Mouse (Mus musculus): ENCODE data around the gene Fcnb. TPM values are rescaled to one million over a fixed set of nuclear protein-coding genes. Genes with fewer than 3 reads are reported as not detected.

The Fcnb gene
- polyA plus RNA-seq, 1 experiment from 2014 or later = 0.23 TPM

DNA sequence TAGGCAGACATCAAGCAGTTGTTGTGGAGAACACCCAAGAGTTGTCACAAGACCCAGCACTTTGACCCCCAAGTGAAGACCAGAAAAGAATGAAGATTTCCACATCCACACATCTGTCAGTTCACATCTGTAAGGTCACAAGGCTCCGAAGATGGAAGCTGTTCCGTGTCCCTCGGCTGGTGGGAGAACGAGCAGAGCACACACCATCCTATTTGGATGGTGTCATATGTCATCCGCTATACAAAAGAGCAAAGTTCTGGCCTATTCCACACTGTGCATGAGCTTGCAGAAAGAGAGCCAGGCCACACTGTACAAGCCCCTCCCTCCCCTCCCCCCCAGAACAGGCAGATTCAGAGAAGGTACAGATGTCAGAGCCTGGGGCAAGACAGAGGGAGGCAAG is 4.4 kb upstream of the Fcnb start:
- no peak for DNase-seq (ENCODE audit: low spot score)

DNA sequence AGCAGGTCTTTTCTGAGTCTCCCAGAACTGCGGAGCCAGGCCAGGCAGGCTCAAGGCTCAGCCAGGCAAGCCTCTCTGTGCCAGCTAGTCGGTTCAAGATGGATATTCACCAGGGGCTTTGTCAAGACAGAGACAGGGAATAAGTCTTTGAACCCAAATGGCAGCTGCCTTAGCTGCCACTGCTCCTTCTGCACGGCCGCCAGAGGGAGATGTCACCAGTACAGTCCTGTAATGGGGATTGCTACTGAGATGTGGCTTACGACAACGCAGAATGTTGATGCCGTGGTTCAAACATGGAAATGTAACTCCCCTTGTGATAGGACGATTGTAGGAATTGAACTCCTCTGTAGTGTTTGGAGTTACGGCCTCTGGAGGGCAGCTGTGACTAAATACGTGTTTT is 1.4 kb upstream of the Fcnb start:
- no peak for DNase-seq (ENCODE audit: low spot score)

DNA sequence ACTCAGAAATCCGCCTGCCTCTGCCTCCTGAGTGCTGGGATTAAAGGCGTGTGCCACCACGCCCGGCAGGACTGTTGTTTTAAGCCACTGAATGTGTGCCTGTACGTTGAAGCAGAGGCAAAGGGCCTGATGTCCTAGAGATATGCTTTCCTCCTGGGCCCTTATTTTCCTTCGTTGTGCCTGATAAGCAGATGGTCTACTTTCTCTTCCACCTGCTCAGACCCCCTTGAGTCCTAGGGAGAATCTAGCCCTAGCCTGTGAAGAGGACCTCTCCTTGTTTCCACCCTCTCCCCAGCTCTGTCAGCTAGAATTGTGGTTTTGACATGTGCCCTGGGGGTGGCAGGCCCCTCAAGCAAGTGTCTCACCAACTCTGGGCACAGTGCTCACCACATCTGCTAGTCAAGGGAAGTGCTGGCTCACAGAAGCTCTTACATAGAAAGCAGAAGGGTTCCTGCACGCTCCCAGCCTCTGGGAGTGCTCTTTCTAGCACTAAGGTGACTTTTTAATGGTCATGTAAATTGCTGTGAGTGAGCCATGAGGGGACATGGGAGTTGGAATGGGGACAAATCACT is 9.0 kb downstream of the Fcnb start:
- DNase-seq (ENCODE audit: low spot score) = no peak

DNA sequence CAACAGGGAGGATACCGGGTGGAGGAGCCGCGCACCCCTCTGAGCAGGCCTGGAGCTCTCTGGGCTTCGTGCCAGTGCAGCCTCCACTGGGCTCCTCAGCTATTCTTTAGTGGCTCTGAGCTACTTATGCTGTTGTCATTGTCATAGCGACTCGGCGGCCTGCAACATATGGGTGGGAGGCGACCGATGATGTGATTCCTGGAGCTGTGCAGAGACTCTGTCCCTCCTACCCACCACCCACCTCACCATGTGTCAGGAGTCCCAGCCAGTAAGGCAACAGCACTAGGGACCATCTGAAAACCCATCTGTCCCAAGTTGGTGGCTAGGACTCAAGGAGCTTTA is 16.2 kb downstream of the Fcnb start:
- no peak for DNase-seq (ENCODE audit: low spot score)

- no peak for DNase-seq (ENCODE audit: low spot score)
These were observed 16.7 kb downstream of the Fcnb start for GRCm38 (mm10) chr2:28067821-28068536.

- no peak for DNase-seq (ENCODE audit: low spot score)
These were observed 17.5 kb downstream of the Fcnb start for GRCm38 (mm10) chr2:28067175-28067574.

DNA sequence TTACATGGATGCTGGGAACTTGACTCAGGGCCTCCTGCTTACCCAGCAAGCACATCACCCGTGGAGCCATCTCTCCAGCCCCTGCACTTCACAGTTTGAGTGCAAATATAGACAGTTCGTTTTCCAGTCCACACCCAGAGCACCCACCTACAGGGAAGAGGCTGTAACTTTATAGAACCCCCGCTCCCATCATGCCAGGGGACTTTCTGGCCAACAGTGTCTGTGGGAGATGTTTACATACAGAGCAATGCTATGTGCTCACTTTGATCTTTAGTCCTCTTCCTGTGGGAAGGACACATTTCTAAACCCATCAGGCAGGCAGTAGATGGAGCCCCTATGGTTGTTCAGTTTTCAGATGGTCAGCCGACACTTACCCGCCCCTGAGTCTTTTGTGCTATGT is 18.0 kb downstream of the Fcnb start:
- DNase-seq (ENCODE audit: low spot score) = no peak

GRCm38 (mm10) chr2:28065081-28065651 is 19.5 kb downstream of the Fcnb start:
- no peak for DNase-seq (ENCODE audit: low spot score)

GRCm38 (mm10) chr2:28064339-28065080 is 20.2 kb downstream of the Fcnb start:
- no peak for DNase-seq (ENCODE audit: low spot score)

DNA sequence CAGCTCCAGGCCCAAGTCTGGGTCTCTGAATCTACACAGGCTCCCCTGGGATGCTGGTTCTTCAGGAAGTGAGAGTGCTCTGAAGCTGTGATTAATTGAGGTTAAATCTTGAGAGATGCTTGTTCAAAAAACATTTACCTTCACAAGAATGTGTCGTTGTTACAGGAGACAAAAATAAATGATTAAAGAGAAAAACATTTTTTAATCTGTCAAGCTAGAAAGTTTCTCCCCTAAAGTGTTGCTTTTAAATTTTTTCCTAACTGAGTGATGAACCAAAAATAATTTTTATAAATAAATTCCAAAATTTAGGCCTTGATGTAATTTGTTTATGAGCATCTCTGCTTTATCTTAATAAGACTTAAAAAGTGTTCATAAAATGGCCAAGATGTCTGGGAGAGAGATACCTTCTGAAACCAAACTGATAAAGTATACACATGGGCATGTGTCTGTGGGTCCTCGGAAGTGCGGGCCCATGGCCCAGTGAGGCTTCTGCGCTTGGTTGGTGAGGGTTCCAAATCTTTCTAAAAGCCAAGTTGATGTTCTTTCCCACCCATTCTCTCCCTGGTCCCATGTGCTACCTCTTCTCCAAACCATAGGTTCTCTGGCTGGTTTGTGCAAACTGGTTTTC is 20.9 kb downstream of the Fcnb start:
- DNase-seq (ENCODE audit: low spot score) = no peak

- no peak for DNase-seq (ENCODE audit: low spot score)
These were observed 24.8 kb downstream of the Fcnb start for GRCm38 (mm10) chr2:28059922-28060321.

GRCm38 (mm10) chr2:28047092-28047491 is 37.6 kb downstream of the Fcnb start:
- DNase-seq (ENCODE audit: low spot score) = no peak

GRCm38 (mm10) chr2:28046311-28046710 is 38.4 kb downstream of the Fcnb start:
- no peak for DNase-seq (ENCODE audit: low spot score)

- DNase-seq (ENCODE audit: low spot score) = no peak
These were observed 39.6 kb downstream of the Fcnb start for GRCm38 (mm10) chr2:28044920-28045598.

- no peak for DNase-seq (ENCODE audit: low spot score)
These were observed 44.2 kb downstream of the Fcnb start for GRCm38 (mm10) chr2:28040466-28040865.

DNA sequence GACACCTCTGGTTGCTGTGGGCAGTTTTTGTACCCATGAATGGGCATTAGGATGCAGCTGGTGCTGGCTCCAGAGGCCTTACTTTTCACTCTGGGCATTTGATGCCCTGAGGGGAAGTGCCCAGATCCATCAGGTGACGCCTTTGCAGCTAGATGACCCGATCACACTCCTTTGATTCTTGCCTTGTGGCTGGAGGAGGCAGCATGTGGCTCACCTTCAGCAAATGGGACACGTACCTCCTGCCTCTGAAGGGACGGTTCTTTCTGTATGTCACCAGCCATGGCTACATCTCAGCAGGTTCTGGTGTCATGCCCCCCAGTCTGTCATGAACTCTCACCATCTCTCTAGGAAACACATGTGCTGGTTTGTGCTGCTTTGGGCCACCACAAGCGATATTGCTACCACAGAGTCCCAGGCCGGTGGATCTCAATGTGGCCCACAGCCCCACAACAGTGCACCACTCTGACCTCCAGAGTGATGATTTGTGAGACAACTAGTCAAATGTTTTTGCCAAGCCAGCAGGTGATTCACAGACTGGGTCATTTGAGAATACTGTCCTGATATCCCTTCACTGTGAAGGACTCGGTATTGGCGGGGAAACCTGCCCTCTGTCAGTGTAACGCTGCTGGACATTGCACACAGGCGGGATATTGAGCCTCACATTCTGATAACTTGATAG is 44.9 kb downstream of the Fcnb start:
- no peak for DNase-seq (ENCODE audit: low spot score)

DNA sequence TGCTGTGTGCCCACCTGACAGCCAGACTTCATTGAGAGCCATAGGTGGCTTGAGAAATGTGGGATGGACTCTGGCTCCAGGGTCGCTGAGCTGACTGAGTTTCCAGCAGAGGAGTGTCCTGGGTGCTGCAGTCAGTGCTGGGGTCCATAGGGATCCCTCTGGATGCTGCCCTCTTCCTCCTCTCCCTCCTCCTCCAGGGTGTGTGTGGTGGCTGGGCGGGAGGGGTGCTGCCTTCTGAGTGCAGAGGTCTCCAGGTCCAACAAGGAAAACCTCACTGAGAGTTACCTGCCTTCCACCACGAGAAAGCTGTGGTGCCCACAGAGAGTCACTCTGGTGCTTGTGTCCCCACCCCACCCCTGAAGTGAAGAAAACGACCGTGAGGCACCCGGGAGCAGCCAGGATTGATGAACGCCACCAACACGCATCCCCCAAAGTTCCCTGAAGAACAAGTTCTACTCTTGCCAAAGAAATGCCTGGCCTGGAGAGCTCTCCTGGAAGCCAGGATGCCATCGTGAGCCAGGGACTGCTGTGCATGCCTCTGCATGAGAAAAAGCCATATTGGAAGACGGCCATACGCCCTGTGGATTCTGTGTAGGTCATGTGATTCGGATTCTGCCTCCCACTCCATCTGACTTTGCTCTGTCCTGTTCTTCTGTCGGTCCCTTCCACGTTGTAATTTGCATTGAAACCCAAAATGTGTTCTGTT is 46.1 kb downstream of the Fcnb start:
- no peak for DNase-seq (ENCODE audit: low spot score)

GRCm38 (mm10) chr2:28037505-28038390 is 46.9 kb downstream of the Fcnb start:
- no peak for DNase-seq (ENCODE audit: low spot score)

- DNase-seq (ENCODE audit: low spot score) = no peak
These were observed 47.9 kb downstream of the Fcnb start for GRCm38 (mm10) chr2:28036788-28037187.
